Comparison of ENCODE assay signal across 20 mouse cellular contexts in genomic region chr4:98449564-98450263, GRCm38 (mm10).
"Had no signal": no experiment of that assay in that cellular context is flagged by ENCODE, and none has a peak within 500 bp of the region (broad histone marks: within the 10 kb centered on the region; RNA-seq: fewer than 3 reads in every experiment).

No protein-coding gene starts in this region.

- H3K27ac ChIP-seq: limb, embryonic 15.5 days; liver, embryonic 14.5 days; lung, embryonic 15.5 days; midbrain, embryonic 12.5 days; midbrain, embryonic 15.5 days; neural tube, embryonic 13.5 days; stomach, embryonic 15.5 days had no signal

- H3K36me3 ChIP-seq: limb, embryonic 15.5 days; lung, embryonic 15.5 days; midbrain, embryonic 12.5 days; midbrain, embryonic 15.5 days; neural tube, embryonic 13.5 days; stomach, embryonic 15.5 days had no signal

- H3K27me3 ChIP-seq: limb, embryonic 15.5 days; lung, embryonic 15.5 days; midbrain, embryonic 12.5 days; midbrain, embryonic 15.5 days; neural tube, embryonic 13.5 days; stomach, embryonic 15.5 days had no signal

- DNase-seq: kidney, adult 18-20 months; kidney, adult 9 months; kidney, postnatal 14 days; kidney, postnatal 4 days; liver, postnatal 0 days; lung, postnatal 14 days; lung, postnatal 4 days; retina, postnatal 1 day; spleen, adult 18-20 months; thymus, adult 2 months; thymus, postnatal 14 days; thymus, postnatal 4 days had no signal

- H3K4me2 ChIP-seq: limb, embryonic 15.5 days; liver, embryonic 11.5 days; lung, embryonic 15.5 days; midbrain, embryonic 12.5 days; midbrain, embryonic 15.5 days; neural tube, embryonic 13.5 days; stomach, embryonic 15.5 days had no signal

- H3K4me3 ChIP-seq: limb, embryonic 15.5 days; lung, embryonic 15.5 days; midbrain, embryonic 12.5 days; midbrain, embryonic 15.5 days; neural tube, embryonic 13.5 days; stomach, embryonic 15.5 days had no signal

- H3K4me1 ChIP-seq: lung, embryonic 15.5 days; midbrain, embryonic 12.5 days; midbrain, embryonic 15.5 days; stomach, embryonic 15.5 days had no signal

- H3K9me3 ChIP-seq: limb, embryonic 15.5 days; lung, embryonic 15.5 days; midbrain, embryonic 12.5 days; midbrain, embryonic 15.5 days; neural tube, embryonic 13.5 days; stomach, embryonic 15.5 days had no signal

- H3K9ac ChIP-seq: limb, embryonic 15.5 days; liver, embryonic 14.5 days; liver, postnatal 0 days; lung, embryonic 15.5 days; midbrain, embryonic 12.5 days; midbrain, embryonic 15.5 days; neural tube, embryonic 13.5 days; stomach, embryonic 15.5 days had no signal

- ATAC-seq: liver, postnatal 0 days; midbrain, embryonic 15.5 days had no signal
